ENCODE assay signal across 14 mouse cellular contexts in genomic region chr1:86438501-86438900, GRCm38 (mm10). TPM values are rescaled to one million over a fixed set of nuclear protein-coding genes. Genes with fewer than 3 reads are reported as not detected.
A peak's percentile ranks its signal among the peaks of the same experiment; 100 is the strongest.
DNase-seq lines count a peak whose midpoint lies in the region; ATAC-seq lines count a peak whose summit lies in the region.
"Had no signal": no experiment of that assay in that cellular context is flagged by ENCODE, and none has a peak within 500 bp of the region (broad histone marks: within the 10 kb centered on the region; RNA-seq: fewer than 3 reads in every experiment).

No protein-coding gene starts in this region.

- H3K4me3 ChIP-seq in forebrain, embryonic 14.5 days (ENCODE audit: low read depth, low read length): no peak overlapping the region
- H3K4me3 ChIP-seq in forebrain, embryonic 16.5 days (replicated peaks; ENCODE audit: low read length): no peak overlapping the region
- H3K4me3 ChIP-seq in embryonic facial prominence, embryonic 14.5 days (ENCODE audit: low read depth, low read length): no peak overlapping the region
- H3K4me3 ChIP-seq: lung, embryonic 15.5 days; neural tube, embryonic 13.5 days had no signal

- no peaks in the 10 kb centered on the region for H3K36me3 ChIP-seq in forebrain, embryonic 14.5 days (ENCODE audit: control insufficient read depth, insufficient read depth, low read length)
- no peaks in the 10 kb centered on the region for H3K36me3 ChIP-seq in forebrain, embryonic 16.5 days (ENCODE audit: control insufficient read depth, insufficient read depth)
- no peaks in the 10 kb centered on the region for H3K36me3 ChIP-seq in embryonic facial prominence, embryonic 14.5 days (ENCODE audit: control insufficient read depth, insufficient read depth, low read length)
- H3K36me3 ChIP-seq: lung, embryonic 15.5 days; neural tube, embryonic 13.5 days had no signal

- peaks cover 32% of the 10 kb centered on the region for H3K4me1 ChIP-seq in forebrain, embryonic 14.5 days (ENCODE audit: control insufficient read depth, insufficient read depth, low read length)
- H3K4me1 ChIP-seq in forebrain, embryonic 16.5 days (replicated peaks; ENCODE audit: control insufficient read depth, insufficient read depth, low read length): peaks cover 52% of the 10 kb centered on the region
- H3K4me1 ChIP-seq in embryonic facial prominence, embryonic 14.5 days (ENCODE audit: control insufficient read depth, insufficient read depth, low read length): peaks cover 32% of the 10 kb centered on the region

- peak; percentile 51 for DNase-seq in forebrain, embryonic 14.5 days (ENCODE audit: low spot score)
- peak; percentile 31 to 45 for DNase-seq in left cerebral cortex, postnatal 14 days (ENCODE audit: low spot score in 2 of 2)
- no peak for DNase-seq in left cerebral cortex, postnatal 10 days (ENCODE audit: extremely low spot score in 1 of 2, low spot score in 2 of 2)
- DNase-seq in A20 (ENCODE audit: low read depth, low spot score): peak; percentile 48
- peak; percentile 64 for DNase-seq in embryonic facial prominence, embryonic 14.5 days (ENCODE audit: low spot score)
- no peak for DNase-seq in adrenal gland, adult 8-10 months
- no peak for DNase-seq in kidney, adult 18-20 months
- DNase-seq: adrenal gland, adult 2 months had no signal

- WGBS in forebrain, embryonic 14.5 days: 73% methylated on average over 2 of the region's 2 CpGs
- WGBS in forebrain, embryonic 16.5 days: 74% methylated on average over 2 of the region's 2 CpGs
- 73% methylated on average over 2 of the region's 2 CpGs for WGBS in embryonic facial prominence, embryonic 14.5 days

- no peaks in the 10 kb centered on the region for H3K27me3 ChIP-seq in forebrain, embryonic 14.5 days (replicated peaks; ENCODE audit: control insufficient read depth, insufficient read depth, low read length)
- H3K27me3 ChIP-seq in forebrain, embryonic 16.5 days (replicated peaks; ENCODE audit: control insufficient read depth, insufficient read depth, low read length): no peaks in the 10 kb centered on the region
- H3K27me3 ChIP-seq in embryonic facial prominence, embryonic 14.5 days (replicated peaks; ENCODE audit: control insufficient read depth, insufficient read depth, low read length): no peaks in the 10 kb centered on the region
- H3K27me3 ChIP-seq: lung, embryonic 15.5 days; neural tube, embryonic 13.5 days had no signal

- H3K9me3 ChIP-seq in forebrain, embryonic 14.5 days (replicated peaks; ENCODE audit: control insufficient read depth, low read length): no peaks in the 10 kb centered on the region
- H3K9me3 ChIP-seq in forebrain, embryonic 16.5 days (ENCODE audit: control insufficient read depth, low read length): no peaks in the 10 kb centered on the region
- no peaks in the 10 kb centered on the region for H3K9me3 ChIP-seq in embryonic facial prominence, embryonic 14.5 days (ENCODE audit: control insufficient read depth, low read length)
- H3K9me3 ChIP-seq: lung, embryonic 15.5 days; neural tube, embryonic 13.5 days had no signal

- H3K27ac ChIP-seq in forebrain, embryonic 14.5 days (ENCODE audit: low read depth, low read length): no peak overlapping the region
- no peak overlapping the region for H3K27ac ChIP-seq in forebrain, embryonic 16.5 days (ENCODE audit: low read length)
- H3K27ac ChIP-seq in embryonic facial prominence, embryonic 14.5 days (replicated peaks; ENCODE audit: low read depth, low read length): no peak overlapping the region
- H3K27ac ChIP-seq: neural tube, embryonic 13.5 days had no signal

- no peak for ATAC-seq in forebrain, embryonic 14.5 days
- no peak for ATAC-seq in forebrain, embryonic 16.5 days
- no peak for ATAC-seq in embryonic facial prominence, embryonic 14.5 days (ENCODE audit: low read depth)

- intact Hi-C loops in left cerebral cortex, postnatal 14 days (cut with DNase I): no loop called here
- intact Hi-C loops in left cerebral cortex, postnatal 10 days (cut with DNase I): no loop called here

- H3K9ac ChIP-seq in forebrain, embryonic 14.5 days (ENCODE audit: low read length): no peak overlapping the region
- no peak overlapping the region for H3K9ac ChIP-seq in forebrain, embryonic 16.5 days (replicated peaks; ENCODE audit: low read depth, low read length)
- H3K9ac ChIP-seq in embryonic facial prominence, embryonic 14.5 days (ENCODE audit: low read depth, low read length): no peak overlapping the region
- H3K9ac ChIP-seq: lung, embryonic 15.5 days; neural tube, embryonic 13.5 days had no signal

- no peak overlapping the region for H3K4me2 ChIP-seq in forebrain, embryonic 14.5 days (ENCODE audit: low read length)
- H3K4me2 ChIP-seq in forebrain, embryonic 16.5 days (ENCODE audit: low read length): no peak overlapping the region
- no peak overlapping the region for H3K4me2 ChIP-seq in embryonic facial prominence, embryonic 14.5 days (ENCODE audit: low read depth, low read length)
- H3K4me2 ChIP-seq: lung, embryonic 15.5 days; neural tube, embryonic 13.5 days had no signal

RNA-seq across cellular contexts. Expression of gene Tex44, which starts 12.4 kb away (rescaled TPM):
- polyA plus RNA-seq in forebrain, embryonic 14.5 days (2014; fragmentation: Nextera tagmentation; extraction: Ambion mirVana): not detected in 2 replicates
- polyA plus RNA-seq in forebrain, embryonic 16.5 days (2015; fragmentation: Nextera tagmentation; extraction: Ambion mirVana): not detected in 2 replicates
- total RNA-seq in left cerebral cortex, postnatal 14 days (2021): not detected
- total RNA-seq in left cerebral cortex, postnatal 10 days (2021): not detected
- polyA plus RNA-seq in embryonic facial prominence, embryonic 14.5 days (2014; fragmentation: Nextera tagmentation; extraction: Ambion mirVana): not detected in 2 replicates
- not detected for total RNA-seq in adrenal gland, adult 8-10 months (2022)
- total RNA-seq: adrenal gland, adult 2 months; gastrocnemius, postnatal 4 days had no signal
- polyA plus RNA-seq: adrenal gland, adult 2 months; embryonic facial prominence, embryonic 11.5 days; lung, embryonic 15.5 days; neural tube, embryonic 13.5 days; spleen, adult 2 months had no signal

RNA-seq across cellular contexts. Expression of gene Nmur1, which starts 12.5 kb away (rescaled TPM):
- not detected in 2 replicates for polyA plus RNA-seq in forebrain, embryonic 14.5 days (2014; fragmentation: Nextera tagmentation; extraction: Ambion mirVana)
- polyA plus RNA-seq in forebrain, embryonic 16.5 days (2015; fragmentation: Nextera tagmentation; extraction: Ambion mirVana): not detected in 2 replicates
- total RNA-seq in left cerebral cortex, postnatal 14 days (2021): under 1 TPM; 0.25 to 0.53 TPM
- under 1 TPM in 1 of 2 experiments, not detected in 1; 0.63 TPM for total RNA-seq in left cerebral cortex, postnatal 10 days (2021)
- polyA plus RNA-seq in embryonic facial prominence, embryonic 14.5 days (2014; fragmentation: Nextera tagmentation; extraction: Ambion mirVana): not detected in 2 replicates
- total RNA-seq in adrenal gland, adult 8-10 months (2022): not detected
- total RNA-seq: adrenal gland, adult 2 months; gastrocnemius, postnatal 4 days had no signal
- polyA plus RNA-seq: embryonic facial prominence, embryonic 11.5 days had no signal

Comparison
In these comparisons a context has a peak if more than half of its experiments do, and no peak if none do; other contexts are left out.
1. DNase-seq: peak in forebrain, embryonic 14.5 days (single experiment), left cerebral cortex, postnatal 14 days (2 of 2), A20 (single experiment) and embryonic facial prominence, embryonic 14.5 days (single experiment); none in left cerebral cortex, postnatal 10 days (0 of 2), adrenal gland, adult 8-10 months (single experiment) and kidney, adult 18-20 months (single experiment).